Mouse (Mus musculus) left cerebral cortex, postnatal 10 days (tissue): ENCODE results near the gene Tbrg4. TPM values are rescaled to one million over a fixed set of nuclear protein-coding genes. Genes with fewer than 3 reads are reported as not detected.

Experiments used
- DNase-seq, 2 experiments: peaks; one replicate each; pipeline ENCODE4 v3.0.0; 2021 to 2022; ENCODE audit warnings: low spot score in 2 of 2, mixed read lengths in 1 of 2; ENCODE audit errors: extremely low spot score in 1 of 2
- intact Hi-C: fragments of 180-260 bp; cut with DNase I; formaldehyde crosslinking; loops from one replicate; pipeline ENCODE4 v1.15.1; 2025
- total RNA-seq, 2 experiments: library from RNA; stranded (reverse); gene quantifications; 2 replicates each; pipeline ENCODE4 v1.2.3; 2021

Tbrg4 gene
- total RNA-seq, 2 experiments from 2014 or later, result 48.5 to 55.3 TPM

DNA sequence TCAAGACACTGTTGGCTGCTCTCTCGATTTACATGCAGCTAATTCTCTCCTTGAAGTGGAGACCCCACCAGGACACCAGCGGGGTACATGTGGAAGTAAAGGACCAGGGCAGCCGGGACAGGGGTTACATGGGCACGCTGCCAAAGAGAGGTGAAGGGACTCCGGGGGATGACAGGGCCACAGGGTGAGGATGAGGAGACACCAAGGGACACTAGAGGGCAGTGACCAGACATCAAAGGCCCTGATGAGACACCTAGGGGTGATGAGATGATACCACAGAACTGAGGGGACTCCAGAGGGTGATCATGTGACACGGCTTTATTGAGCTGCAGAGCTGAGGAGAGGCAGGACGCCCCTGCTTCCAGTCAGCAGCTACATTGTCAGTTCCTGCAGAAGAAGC lies 28.3 kb downstream of the Tbrg4 start:
- peak in 1 of 2 experiments; percentile 57 for DNase-seq
- intact Hi-C loops, result loop anchor here (5.0 kb wide), 1 partner anchor 50 kb away; the partner anchor contains the start of gene Ccm2

- DNase-seq, result no peak
- intact Hi-C loops, result loop anchor here (5.0 kb wide), 1 partner anchor 49 kb away; the partner anchor contains the start of gene Ccm2
These were observed 29.3 kb downstream of the Tbrg4 start for GRCm38 (mm10) chr11:6596616-6597015.

- no peak for DNase-seq
- intact Hi-C loops, result loop anchor here (5.0 kb wide), 1 partner anchor 49 kb away; the partner anchor contains the start of gene Ccm2
These were observed 29.7 kb downstream of the Tbrg4 start for GRCm38 (mm10) chr11:6596205-6596604.

- DNase-seq, result no peak
- intact Hi-C loops, result loop anchor here (5.0 kb wide), 1 partner anchor 48 kb away; the partner anchor contains the start of gene Ccm2
These were observed 30.5 kb downstream of the Tbrg4 start for GRCm38 (mm10) chr11:6595339-6595738.

GRCm38 (mm10) chr11:6594845-6595244 lies 31.0 kb downstream of the Tbrg4 start:
- intact Hi-C loops, result loop anchor here (5.0 kb wide), 1 partner anchor 48 kb away; the partner anchor contains the start of gene Ccm2
- DNase-seq, result no peak

- intact Hi-C loops, result no loop called here
- no peak for DNase-seq
These were observed 32.5 kb downstream of the Tbrg4 start for GRCm38 (mm10) chr11:6593406-6593805.

DNA sequence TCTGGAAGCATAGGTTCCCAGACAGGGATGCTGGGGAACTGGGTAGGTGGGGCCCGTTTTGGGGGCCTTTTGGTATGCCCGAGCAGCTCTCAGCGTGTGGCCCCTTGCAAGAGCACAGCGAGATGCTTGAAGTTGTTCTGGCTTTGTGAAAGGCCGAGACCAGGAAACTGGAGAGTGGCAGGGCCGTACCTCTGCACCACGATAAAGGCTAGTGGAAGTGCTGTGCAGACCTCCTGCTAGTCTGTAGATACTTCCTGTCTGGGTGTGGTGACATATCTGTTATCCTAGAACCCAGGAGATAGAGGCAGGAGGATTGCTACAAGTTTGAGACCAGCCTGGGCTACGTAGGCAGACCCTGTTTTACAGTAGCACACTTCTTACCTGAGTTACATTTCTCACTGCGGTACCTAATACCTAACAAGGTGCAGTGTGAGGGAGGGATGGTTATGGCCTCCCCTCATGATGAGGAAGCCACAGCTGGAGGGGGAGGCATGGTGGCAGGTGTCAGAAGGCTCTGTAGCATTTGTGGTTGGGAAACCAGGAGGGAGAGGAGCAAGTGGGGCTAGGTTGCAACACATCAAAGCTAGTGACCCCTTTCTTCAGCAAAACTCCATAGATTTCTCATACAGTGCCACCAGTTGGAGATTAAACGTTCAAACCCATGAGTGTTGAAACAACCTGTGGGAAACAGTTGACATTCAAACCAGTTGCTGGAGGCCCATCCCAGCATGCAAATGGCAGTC lies 34.8 kb downstream of the Tbrg4 start:
- intact Hi-C loops, result no loop called here
- DNase-seq, result no peak

- DNase-seq, result no peak
- intact Hi-C loops, result loop anchor here (10.0 kb wide), 1 partner anchor 125 kb away; no protein-coding TSS in a partner anchor
These were observed 36.0 kb downstream of the Tbrg4 start for GRCm38 (mm10) chr11:6589838-6590237.

- intact Hi-C loops, result loop anchor here (10.0 kb wide), 1 partner anchor 123 kb away; no protein-coding TSS in a partner anchor
These were observed 37.6 kb downstream of the Tbrg4 start for GRCm38 (mm10) chr11:6588295-6588694.

DNA sequence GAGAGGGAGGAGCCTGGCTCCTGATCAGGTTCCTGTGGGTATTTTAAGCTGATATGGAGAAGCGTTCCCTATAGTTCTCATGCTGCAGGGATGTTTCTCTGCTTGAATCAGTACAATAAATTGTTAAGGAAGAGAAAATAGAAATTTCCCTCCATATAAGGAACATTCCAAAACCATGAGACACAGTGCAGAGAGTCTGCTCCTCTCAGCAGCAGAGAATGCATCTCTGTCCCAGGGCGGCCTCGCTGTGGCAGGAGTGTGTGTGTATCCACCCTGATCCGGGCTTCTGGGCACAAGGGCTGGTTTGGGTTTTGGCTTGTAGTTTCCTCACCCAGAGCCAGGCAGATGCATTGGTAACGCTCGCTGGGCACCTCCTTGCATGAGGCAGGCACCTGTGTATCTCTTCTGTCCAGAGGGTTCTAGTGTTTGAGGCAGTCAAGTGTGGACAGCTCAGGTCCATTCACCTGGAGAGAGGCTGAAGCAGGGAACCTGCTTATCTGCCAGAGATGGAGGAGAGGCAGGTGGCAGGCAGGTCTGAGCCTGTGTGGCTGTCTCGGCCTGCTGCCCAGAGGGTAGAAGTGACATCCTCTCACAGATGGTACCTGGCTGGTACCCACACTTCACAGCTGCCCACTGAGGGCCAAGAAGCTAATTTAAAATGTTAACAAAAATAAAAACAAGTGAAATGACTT lies 38.5 kb downstream of the Tbrg4 start:
- intact Hi-C loops, result loop anchor here (10.0 kb wide), 1 partner anchor 123 kb away; no protein-coding TSS in a partner anchor
- DNase-seq, result no peak

More at GRCm38 (mm10) chr11:6588295-6588694, 37.6 kb downstream of the Tbrg4 start:
- DNase-seq, result no peak

DNA sequence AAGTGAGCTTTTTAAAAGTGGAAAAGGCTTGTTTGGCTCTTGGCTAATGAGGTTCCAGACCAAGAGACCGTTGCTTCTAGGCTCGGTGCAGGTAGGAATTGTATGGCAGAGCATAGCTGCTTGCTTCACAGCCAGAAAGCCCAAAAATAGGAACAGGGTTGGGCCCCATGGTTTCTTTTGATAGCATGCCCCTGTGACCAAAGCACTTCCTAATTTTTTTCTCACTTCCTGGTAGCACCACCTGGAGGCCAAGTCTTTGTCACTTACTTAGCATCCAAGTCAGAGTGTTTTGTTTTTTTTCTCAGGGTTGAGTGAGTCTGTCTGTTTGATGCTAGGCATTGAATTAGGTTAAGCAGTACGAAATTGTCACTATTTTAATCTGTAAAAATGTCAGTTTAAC lies 39.2 kb downstream of the Tbrg4 start:
- intact Hi-C loops, result loop anchor here (10.0 kb wide), 1 partner anchor 122 kb away; no protein-coding TSS in a partner anchor
- no peak for DNase-seq

- intact Hi-C loops, result loop anchor here (10.0 kb wide), 1 partner anchor 121 kb away; no protein-coding TSS in a partner anchor
- DNase-seq, result no peak
These were observed 40.1 kb downstream of the Tbrg4 start for GRCm38 (mm10) chr11:6585748-6586147.

- no peak for DNase-seq
- intact Hi-C loops, result loop anchor here (10.0 kb wide), 1 partner anchor 117 kb away; no protein-coding TSS in a partner anchor
These were observed 44.3 kb downstream of the Tbrg4 start for GRCm38 (mm10) chr11:6581560-6581959.

- no peak for DNase-seq
These were observed 45.7 kb downstream of the Tbrg4 start for GRCm38 (mm10) chr11:6580065-6580750.

GRCm38 (mm10) chr11:6579361-6579760 lies 46.5 kb downstream of the Tbrg4 start:
- intact Hi-C loops, result no loop called here
- DNase-seq, result no peak

More at GRCm38 (mm10) chr11:6580065-6580750, 45.7 kb downstream of the Tbrg4 start:
- intact Hi-C loops, result loop anchor here (10.0 kb wide), 1 partner anchor 115 kb away; no protein-coding TSS in a partner anchor

GRCm38 (mm10) chr11:6576151-6576550 lies 49.7 kb downstream of the Tbrg4 start:
- intact Hi-C loops, result no loop called here
- no peak for DNase-seq

DNA sequence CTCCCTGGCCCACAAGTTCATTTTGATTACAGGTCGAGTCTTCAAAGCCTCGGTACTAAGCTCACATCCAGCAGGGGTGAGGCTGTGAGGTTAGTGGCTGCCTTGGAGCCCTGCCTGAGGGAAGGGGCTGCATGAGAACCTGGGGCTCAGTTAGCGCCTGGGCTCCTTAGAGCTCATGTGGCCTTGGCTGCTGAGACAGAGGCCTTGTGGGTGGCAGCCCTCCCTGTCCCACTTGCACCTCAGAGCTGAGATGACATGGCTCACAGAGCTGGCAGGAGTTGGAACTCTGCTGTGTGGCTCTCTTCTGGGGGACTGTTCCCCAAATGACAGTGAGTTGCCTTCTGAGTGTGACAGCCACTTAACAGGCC lies 56.5 kb downstream of the Tbrg4 start:
- DNase-seq, result no peak
- intact Hi-C loops, result no loop called here

DNA sequence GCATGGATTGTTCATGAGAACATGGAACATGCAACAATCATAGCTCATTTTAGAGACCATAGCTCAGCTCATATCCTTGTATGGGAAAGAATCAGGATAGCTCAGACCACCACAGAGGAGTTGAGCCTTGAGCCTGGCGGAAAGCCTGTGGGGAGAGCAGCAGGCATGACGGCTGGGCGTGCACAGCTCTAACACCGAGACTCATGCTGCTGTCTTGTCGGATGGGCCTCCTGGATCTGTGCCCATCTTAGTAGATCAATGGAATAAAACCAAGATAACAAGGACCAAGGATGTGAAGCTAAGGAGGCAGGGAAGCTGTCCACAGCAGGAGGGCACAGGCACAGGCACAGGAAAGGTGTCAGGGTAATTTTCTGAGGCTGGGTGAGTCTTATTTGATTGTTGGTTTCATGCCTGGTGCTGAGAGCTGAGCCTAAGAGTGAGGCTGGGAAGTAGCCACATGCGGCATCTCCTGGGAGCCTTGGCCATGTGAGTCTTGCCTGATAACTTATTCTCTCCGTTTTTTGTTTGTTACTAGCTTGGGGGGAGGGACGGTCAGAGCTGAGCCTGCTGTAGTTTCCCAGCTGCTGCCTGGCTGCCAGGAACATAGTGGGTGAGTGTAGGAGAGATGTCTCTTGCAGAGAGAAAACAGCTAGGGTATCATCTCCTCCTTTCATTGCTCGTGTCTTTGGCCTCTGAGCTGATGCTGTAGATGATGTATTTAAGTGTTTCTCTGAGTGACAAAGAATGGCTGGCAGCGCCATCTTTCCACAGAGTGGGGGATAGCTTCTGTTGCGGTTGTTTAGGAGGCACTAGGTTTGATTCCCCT lies 57.1 kb downstream of the Tbrg4 start:
- intact Hi-C loops, result no loop called here
- peak in 1 of 2 experiments; percentile 44 for DNase-seq
